Mouse (Mus musculus) cerebellum, adult 11 months (tissue): ENCODE data around the gene Nelfe.
"Not testable (repeated sequence)": the region's sequence is repeated elsewhere in the genome, so short reads cannot be mapped to it uniquely, and the experiment has no call there.

Experiments
- DNase-seq: peaks from one replicate; pipeline ENCODE4 v3.0.0; 2022

Gene Nelfe

DNA sequence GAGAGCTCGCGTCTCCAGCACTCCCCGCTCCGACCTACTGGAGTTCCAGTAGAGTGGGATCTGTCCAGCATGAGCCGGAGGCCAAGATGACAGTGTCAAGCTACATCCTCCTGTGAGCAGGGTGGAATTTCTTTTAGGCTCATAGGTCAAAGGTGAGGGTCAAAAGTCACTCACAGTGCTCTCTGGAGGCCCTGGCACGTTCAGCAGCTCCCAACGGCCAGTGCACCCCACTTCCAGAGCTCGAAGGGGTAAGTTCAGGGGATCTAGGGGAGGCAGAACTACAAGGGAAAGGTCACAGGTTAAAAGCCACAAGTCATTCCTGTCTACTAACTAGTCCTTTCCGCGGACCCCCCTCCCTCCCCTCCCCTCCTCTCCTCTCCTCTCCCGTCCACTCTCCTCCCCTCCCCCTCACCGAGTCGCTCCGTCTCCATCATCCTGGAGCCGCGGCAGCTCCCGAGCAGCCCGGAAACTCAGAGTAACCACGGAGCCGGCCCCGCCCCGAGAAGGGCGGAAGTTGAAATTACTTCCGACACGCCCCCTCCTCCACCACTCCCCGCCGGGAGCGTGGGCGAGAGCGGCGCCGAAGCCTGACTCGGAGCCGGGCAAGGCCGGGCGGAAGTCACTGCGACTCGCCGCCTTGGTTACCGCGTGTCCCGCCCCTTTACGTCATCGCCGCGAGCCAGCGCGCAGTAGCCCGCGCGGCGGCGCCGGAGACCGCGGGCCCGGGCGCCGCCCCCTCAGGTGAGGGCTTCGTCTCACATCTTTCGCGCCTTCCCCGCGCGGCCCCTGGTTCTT lies at the start of gene Nelfe, which contains the start of gene Skiv2l:
Gene Nelfe (plus strand): TSS at position 670 of the 795 bp plus-strand sequence.
Gene Skiv2l (minus strand): TSS at position 489 of the 795 bp plus-strand sequence.
- peak; percentile 97 for DNase-seq

GRCm38 (mm10) chr17:34800781-34801305 lies 49.3 kb upstream of the Nelfe start:
- not testable (repeated sequence) for DNase-seq

DNA sequence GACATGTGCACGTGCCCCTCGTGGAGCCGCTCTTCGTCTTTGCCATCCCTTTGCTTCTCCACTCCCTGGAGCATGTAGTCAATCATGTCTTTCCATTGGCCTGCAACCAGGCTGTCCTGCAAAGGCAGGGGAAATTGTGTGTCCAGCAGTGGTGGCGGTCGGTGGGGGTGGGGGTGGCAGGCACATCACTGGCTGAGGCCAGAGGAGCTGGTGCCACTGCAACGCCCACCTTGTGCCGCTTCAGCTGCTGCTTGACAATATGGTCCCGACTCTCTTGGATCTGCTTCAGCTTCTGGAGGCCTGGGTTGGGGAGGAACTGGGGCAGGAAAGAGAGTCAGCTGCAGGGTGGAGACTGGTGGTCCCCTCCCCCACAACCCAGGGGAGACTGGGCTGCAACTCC lies 47.4 kb upstream of the Nelfe start:
- not testable (repeated sequence) for DNase-seq

GRCm38 (mm10) chr17:34803367-34803766 lies 46.8 kb upstream of the Nelfe start:
- not testable (repeated sequence) for DNase-seq

- DNase-seq, result not testable (repeated sequence)
Observed at GRCm38 (mm10) chr17:34804301-34804700, 45.9 kb upstream of the Nelfe start, which contains the start of gene Cyp21a1. TSS of gene Cyp21a1 (minus strand) at chr17:34804561.

- DNase-seq, result no peak
Observed at GRCm38 (mm10) chr17:34804871-34805562, 45.2 kb upstream of the Nelfe start.

DNA sequence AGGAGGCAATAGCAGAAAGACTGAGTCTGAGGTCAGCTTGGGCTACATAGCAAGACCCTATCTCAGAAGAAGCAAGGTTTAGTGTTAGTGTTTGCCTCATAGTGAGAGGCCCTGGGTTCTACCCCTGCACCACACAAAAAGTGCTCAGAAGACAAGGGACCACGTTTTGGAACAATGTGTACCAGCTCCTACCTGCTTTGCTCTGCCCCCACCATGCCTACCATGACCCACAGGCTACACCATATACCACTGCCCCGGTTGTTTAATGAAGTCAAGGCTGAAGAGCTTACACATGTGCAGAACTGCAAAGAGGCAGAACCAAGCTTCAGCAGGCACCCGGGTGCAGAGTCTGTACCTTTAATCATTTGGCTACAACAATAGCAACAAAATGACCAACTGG lies 43.0 kb upstream of the Nelfe start:
- no peak for DNase-seq

GRCm38 (mm10) chr17:34808599-34809205 lies 41.5 kb upstream of the Nelfe start:
- DNase-seq, result no peak

GRCm38 (mm10) chr17:34810411-34810810 lies 39.8 kb upstream of the Nelfe start:
- not testable (repeated sequence) for DNase-seq

DNA sequence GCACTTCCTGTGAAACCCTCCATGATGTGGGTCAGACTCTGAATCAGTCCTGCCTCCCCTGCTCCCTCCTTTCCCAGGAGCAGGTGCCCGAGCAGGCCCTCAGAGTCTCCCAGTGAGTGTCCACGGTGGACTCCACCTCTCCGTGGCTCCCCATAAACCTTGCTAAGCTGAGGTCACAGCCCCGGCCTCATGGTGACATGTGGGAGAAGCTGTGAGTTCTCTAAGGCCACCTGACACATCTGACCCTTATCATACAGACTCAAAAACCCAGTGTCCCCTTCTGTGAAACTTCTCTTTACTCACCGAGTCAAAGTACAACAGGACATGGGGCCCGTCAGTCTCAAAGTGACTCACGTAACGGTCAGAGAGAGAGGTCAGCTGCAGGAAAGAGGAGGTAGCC lies 39.4 kb upstream of the Nelfe start:
- not testable (repeated sequence) for DNase-seq

GRCm38 (mm10) chr17:34811275-34811674 lies 38.9 kb upstream of the Nelfe start:
- no peak for DNase-seq

GRCm38 (mm10) chr17:34813747-34814146 lies 36.4 kb upstream of the Nelfe start:
- DNase-seq, result peak; percentile 24

- DNase-seq, result no peak
Observed at GRCm38 (mm10) chr17:34814818-34815370, 35.3 kb upstream of the Nelfe start.

DNA sequence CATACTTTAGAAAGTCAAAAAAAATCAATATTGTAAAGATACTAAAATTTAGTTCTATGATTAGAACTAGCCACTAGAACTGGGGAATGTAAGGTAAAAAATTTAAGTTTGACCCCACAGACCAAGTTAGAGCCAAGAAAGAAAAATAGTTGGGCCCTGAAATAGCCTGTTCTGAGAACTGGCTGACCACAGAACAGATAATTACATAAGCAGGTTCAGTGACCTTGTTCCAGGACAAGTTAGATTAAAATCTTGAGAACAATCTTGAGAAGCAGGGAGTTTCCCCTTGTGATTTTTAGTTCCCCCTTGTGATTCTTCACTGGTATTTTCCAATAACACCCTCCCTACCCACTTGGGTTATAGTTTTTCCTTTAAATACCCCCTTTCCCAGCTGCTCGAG lies 19.4 kb upstream of the Nelfe start:
- not testable (repeated sequence) for DNase-seq

DNA sequence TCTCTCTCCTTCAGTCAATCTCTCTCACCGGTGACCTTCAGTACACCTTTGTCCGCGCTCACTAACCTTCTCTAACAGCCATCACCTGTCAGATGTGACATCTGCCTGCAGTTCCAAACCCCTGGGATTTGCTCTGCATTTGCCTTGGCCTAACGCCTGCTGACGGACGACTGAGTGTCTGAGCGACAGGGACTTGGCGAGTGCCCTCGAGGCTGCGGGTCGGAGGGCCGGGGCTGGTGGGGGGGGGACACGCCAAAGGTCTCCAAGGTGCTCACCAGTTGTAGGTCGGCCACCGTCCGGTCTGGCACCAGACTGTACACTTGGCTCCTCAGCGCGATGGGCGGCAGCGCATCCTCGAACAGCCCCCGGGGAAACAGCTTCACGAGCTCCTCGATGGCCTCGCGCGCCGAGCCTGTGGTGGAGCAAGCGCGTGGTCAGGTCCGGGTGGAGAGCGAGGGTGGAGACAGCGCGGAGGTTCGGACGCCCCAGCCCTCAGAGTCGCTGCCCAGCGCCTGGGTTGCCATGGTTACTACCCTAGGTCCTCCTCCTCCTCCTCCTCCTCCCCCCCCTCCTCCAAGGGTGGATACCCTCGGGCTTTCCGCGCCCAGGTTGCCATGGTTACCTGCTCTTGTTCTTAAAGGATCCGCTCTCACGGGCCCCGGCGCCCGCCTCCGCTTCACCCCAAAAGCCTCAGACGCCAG lies 13.9 kb upstream of the Nelfe start:
- no peak for DNase-seq

GRCm38 (mm10) chr17:34836856-34837221 lies 13.4 kb upstream of the Nelfe start, which contains the start of the genes Stk19 and Dxo:
TSS of gene Stk19 (minus strand) at chr17:34836945.
TSS of gene Dxo (plus strand) at chr17:34837019.
- DNase-seq, result peak; percentile 93

DNA sequence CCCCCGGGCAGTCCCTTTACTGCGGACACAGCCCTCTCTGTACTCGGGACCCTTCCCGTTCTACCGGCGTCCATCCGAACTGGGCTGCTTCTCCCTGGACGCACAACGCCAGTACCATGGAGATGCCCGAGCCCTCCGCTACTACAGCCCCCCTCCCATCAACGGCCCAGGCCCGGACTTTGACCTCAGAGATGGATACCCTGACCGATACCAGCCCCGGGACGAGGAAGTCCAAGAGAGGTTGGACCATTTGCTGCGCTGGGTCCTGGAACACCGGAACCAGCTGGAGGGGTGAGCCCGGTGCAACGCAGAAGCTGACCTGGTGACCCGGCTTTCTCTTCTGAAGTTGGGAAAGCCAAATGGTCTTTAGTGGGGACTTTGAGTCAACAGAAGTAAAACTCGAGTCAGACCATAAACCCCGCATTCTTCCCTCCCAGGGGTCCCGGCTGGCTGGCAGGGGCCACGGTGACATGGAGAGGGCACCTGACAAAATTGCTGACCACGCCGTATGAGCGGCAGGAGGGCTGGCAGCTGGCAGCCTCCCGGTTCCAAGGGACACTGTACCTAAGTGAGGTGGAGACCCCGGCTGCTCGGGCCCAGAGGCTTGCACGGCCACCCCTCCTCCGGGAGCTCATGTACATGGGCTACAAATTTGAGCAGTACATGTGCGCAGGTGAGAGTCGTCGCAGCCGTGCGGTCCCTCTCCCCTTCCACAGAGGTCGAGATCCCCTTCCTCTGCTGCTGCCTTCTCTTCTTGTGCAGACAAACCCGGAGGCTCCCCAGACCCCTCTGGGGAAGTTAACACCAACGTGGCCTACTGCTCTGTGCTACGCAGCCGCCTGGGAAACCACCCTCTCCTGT lies 12.5 kb upstream of the Nelfe start:
- DNase-seq, result no peak

DNA sequence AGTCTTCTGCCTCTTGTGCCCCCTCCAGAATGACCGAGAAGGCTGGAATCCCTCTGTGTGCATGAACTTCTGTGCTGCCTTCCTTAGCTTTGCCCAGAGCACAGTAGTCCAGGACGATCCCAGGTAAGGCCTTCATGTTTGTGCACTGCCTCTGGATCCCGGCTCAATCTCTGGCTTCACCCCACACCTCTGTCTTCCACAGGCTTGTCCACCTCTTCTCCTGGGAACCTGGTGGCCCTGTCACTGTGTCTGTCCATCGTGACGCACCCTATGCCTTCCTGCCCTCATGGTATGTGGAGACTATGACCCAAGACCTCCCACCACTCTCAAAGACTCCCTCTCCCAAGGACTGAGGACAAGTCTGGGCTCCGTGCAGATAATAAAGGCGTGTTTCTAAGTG lies 11.4 kb upstream of the Nelfe start:
- DNase-seq, result no peak

GRCm38 (mm10) chr17:34840736-34841307 lies 9.4 kb upstream of the Nelfe start:
- no peak for DNase-seq

- DNase-seq, result no peak
Observed at GRCm38 (mm10) chr17:34844884-34845283, 5.3 kb upstream of the Nelfe start.

GRCm38 (mm10) chr17:34847192-34847591 lies 3.0 kb upstream of the Nelfe start:
- DNase-seq, result no peak
